Mouse (Mus musculus) midbrain, embryonic 14.5 days (tissue): ENCODE data around the gene Coq10b. TPM values are rescaled to one million over a fixed set of nuclear protein-coding genes. Genes with fewer than 3 reads are reported as not detected.

Experiments
- ATAC-seq: fragments of 200-750 bp; cut with Nextera tagmentation; 2 replicates; pipeline ENCODE4 v1.8.0; 2017; ENCODE audit warnings: moderate number of reproducible peaks, moderate library complexity; ENCODE audit not compliant: low FRiP score, low TSS enrichment
- DNase-seq: peaks from one replicate; pipeline ENCODE4 v3.0.0-alpha.2; 2015
- H3K27ac ChIP-seq: fragments of 300-500 bp; sonication (generic); replicated peaks from 2 replicates; pipeline ENCODE4 v1.5.1; 2014; ENCODE audit warnings: mild to moderate bottlenecking, low read depth, low read length, moderate library complexity
- H3K27me3 ChIP-seq: fragments of 300-500 bp; sonication (generic); 2 replicates; pipeline ENCODE4 v1.6.1; 2014; ENCODE audit warnings: low read length, control low read depth, mixed read lengths; ENCODE audit not compliant: control insufficient read depth, insufficient read depth
- H3K36me3 ChIP-seq: fragments of 300-500 bp; sonication (generic); 2 replicates; pipeline ENCODE4 v1.6.1; 2014; ENCODE audit warnings: low read length, control low read depth; ENCODE audit not compliant: control insufficient read depth, insufficient read depth
- H3K4me1 ChIP-seq: fragments of 300-500 bp; sonication (generic); 2 replicates; pipeline ENCODE4 v1.6.1; 2014; ENCODE audit warnings: mild to moderate bottlenecking, antibody characterized with exemption, low read length, control low read depth; ENCODE audit not compliant: control insufficient read depth, insufficient read depth
- H3K4me2 ChIP-seq: fragments of 300-500 bp; sonication (generic); 2 replicates; pipeline ENCODE4 v1.6.1; 2014; ENCODE audit warnings: mild to moderate bottlenecking, low read length, moderate library complexity
- H3K4me3 ChIP-seq: fragments of 300-500 bp; sonication (generic); replicated peaks from 2 replicates; pipeline ENCODE4 v1.5.1; 2014; ENCODE audit warnings: low read depth, low read length
- H3K9ac ChIP-seq: fragments of 300-500 bp; sonication (generic); replicated peaks from 2 replicates; pipeline ENCODE4 v1.6.1; 2014; ENCODE audit warnings: mild to moderate bottlenecking, low read length, moderate library complexity
- H3K9me3 ChIP-seq: fragments of 300-500 bp; sonication (generic); 2 replicates; pipeline ENCODE4 v1.6.1; 2016; ENCODE audit warnings: low read length, control low read depth, mixed read lengths; ENCODE audit not compliant: control insufficient read depth
- WGBS: fragments of 180-500 bp; shearing (Covaris S2); extraction: QIAGEN DNeasy Blood & Tissue Kit; methylation state at CpG from one replicate; pipeline ENCODE4 v1.1.7; 2014; 5-methylcytosine and 5-hydroxymethylcytosine counted together
- polyA plus RNA-seq: library from polyadenylated mRNA; unstranded; fragments of >200 nt; fragmentation: Nextera tagmentation; extraction: Ambion mirVana; gene quantifications from 2 replicates; pipeline ENCODE4 v1.2.1, GENCODE M21; 2014

Gene Coq10b
- polyA plus RNA-seq, 1 experiment from 2014 or later, result 38.7 TPM

DNA sequence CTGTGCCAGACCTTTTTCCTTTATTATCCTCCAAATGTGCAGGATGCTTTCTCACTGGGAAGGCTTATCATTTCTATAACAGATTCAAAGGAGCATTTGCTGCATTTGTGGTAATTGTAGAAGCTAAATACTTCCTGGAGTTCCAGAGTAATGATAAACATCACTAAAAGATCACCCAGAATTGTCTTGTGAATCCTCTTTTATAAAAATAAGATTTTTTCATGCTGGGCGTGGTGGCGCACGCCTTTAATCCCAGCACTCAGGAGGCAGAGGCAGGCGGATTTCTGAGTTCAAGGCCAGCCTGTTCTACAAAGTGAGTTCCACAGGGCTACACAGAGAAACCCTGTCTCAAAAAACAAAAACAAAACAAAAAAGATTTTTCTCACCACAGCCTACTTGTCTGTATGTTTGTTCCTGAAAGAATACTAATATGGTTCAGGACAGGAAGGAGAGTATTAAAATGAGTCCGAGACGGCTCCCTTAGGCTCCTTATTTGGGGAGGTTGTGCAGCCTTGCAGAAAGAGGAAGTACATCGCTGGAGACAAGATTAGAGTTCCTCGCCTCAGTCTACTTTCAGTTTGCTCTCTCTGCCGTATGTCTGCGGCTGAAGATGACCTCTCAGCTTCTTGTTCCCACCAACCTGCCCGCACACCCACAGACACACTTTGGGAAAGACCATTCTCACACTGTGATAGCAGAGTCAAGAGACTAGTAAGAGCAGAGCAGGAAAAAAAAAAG is 23.9 kb upstream of the Coq10b start:
- Histone ChIP-seq H3K4me2 (no peak overlapping the region), H3K9ac (no peak overlapping the region), H3K9me3 (no peaks in the 10 kb centered on the region), H3K4me1 (peaks cover 12% of the 10 kb centered on the region), H3K36me3 (no peaks in the 10 kb centered on the region), H3K27ac (no peak overlapping the region), H3K27me3 (no peaks in the 10 kb centered on the region), H3K4me3 (no peak overlapping the region)
- DNase-seq, result no peak
- 90% methylated on average over 11 of the region's 11 CpGs for WGBS
- no peak for ATAC-seq

DNA sequence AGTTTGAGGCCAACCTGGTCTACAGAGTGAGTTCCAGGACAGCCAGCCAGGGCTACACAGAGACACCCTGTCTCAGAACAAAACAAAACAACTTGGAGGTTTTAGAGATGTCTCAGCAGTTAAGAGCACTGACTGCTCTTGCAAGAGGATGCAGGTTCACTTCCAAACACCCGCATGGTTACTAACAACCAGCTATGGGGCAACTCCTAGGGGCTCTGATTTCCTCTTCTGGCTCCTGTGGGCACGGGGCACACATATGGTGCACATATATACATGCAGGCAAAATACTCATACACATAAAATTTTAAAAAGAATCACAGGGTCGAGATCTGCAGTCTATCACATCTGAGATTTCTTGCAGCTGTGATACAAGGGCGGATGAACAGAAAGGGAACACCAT is 23.1 kb upstream of the Coq10b start:
- no peaks in the 10 kb centered on the region for H3K9me3 ChIP-seq
- no peaks in the 10 kb centered on the region for H3K27me3 ChIP-seq
- DNase-seq (no peak), ATAC-seq (no peak)
- H3K4me2 ChIP-seq, result no peak overlapping the region
- peaks cover 12% of the 10 kb centered on the region for H3K4me1 ChIP-seq
- H3K36me3 ChIP-seq, result no peaks in the 10 kb centered on the region
- no peak overlapping the region for H3K4me3 ChIP-seq
- WGBS, result 78% methylated on average over 4 of the region's 4 CpGs
- H3K9ac ChIP-seq, result no peak overlapping the region
- H3K27ac ChIP-seq, result no peak overlapping the region

DNA sequence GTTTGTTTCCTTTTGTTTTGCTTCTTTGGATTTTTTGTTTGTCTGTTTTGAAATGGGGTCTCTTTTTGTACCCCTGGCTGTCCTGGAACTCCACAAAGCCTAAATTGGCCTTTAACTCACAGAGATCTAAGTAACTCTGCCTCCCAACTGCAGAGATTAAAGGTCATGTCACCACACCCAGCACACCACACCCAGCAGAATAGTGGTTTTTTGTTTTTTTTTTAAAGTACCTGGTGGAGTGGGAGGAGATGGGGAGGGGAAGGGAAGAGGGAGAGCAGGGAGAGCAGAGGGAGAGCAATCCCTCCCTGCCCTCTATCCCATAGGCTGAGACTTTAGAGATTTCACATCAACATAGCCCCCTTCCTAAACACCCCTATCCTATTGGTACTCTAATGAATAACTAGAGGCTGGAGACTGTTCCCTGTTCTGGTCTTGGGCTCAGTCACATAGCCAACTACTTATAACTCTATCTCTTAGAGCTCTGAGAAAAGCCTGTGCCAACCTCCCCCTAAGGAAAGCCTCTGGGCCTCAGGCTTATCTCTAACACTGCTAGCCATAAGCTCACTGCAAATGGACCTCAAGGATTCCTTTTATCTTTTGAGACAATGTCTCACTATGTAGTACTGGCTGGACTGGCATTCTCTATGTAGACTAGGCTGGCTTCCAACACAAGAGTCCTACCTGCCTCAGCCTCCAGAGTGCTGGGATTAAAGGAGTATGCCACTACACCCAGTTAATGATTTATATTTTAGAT is 21.4 kb upstream of the Coq10b start:
- Histone ChIP-seq H3K27me3 (no peaks in the 10 kb centered on the region), H3K9me3 (no peaks in the 10 kb centered on the region), H3K4me2 (no peak overlapping the region), H3K27ac (no peak overlapping the region), H3K9ac (no peak overlapping the region), H3K36me3 (no peaks in the 10 kb centered on the region), H3K4me3 (no peak overlapping the region), H3K4me1 (no peaks in the 10 kb centered on the region)
- ATAC-seq (no peak), DNase-seq (no peak)

DNA sequence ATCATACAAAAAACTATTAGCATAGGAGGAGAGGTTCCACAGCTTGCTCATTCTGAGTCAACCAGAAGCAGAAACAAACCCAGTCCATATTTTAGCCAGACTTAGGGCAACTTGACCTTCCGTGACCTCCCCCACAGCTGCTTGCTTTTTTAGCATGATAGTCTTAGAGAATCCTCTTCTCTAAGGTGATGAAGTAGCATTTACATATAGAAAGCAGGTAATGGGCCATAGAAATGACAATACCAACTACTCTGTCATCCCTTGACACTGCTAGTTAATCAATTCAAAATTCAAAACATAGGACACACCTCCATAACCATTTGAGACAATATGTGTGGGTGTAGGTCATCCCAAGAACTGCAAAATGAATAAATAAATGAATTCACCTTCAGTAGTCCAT is 12.6 kb upstream of the Coq10b start:
- no peaks in the 10 kb centered on the region for H3K4me1 ChIP-seq
- no peak overlapping the region for H3K9ac ChIP-seq
- DNase-seq (no peak), ATAC-seq (no peak)
- no peaks in the 10 kb centered on the region for H3K27me3 ChIP-seq
- H3K36me3 ChIP-seq, result no peaks in the 10 kb centered on the region
- H3K27ac ChIP-seq, result no peak overlapping the region
- H3K4me2 ChIP-seq, result no peak overlapping the region
- no peaks in the 10 kb centered on the region for H3K9me3 ChIP-seq
- WGBS, result 91% methylated on average over 1 of the region's 1 CpGs
- H3K4me3 ChIP-seq, result no peak overlapping the region

DNA sequence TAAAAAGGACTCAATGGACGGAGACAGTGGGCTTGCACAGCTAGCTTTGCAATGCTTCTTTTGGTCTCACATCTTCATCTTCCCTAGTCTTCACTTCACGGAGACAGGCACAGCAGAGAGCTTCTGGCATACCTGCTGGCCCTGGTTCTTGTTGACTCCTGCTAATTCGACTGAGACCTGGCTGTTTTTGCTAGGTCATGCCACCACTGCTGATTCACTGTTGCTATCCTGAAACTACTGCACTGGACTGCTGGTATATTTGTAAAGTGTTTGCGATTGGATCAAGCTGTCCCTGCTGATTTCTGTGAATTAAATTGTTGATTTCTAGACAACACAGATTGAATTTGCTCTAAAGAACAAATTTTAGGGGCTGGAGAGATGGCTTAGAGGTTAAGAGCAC is 10.9 kb upstream of the Coq10b start:
- ATAC-seq, result no peak
- H3K9ac ChIP-seq, result no peak overlapping the region
- no peaks in the 10 kb centered on the region for H3K27me3 ChIP-seq
- no peaks in the 10 kb centered on the region for H3K36me3 ChIP-seq
- no peak overlapping the region for H3K27ac ChIP-seq
- WGBS, result 87% methylated on average over 4 of the region's 4 CpGs
- no peaks in the 10 kb centered on the region for H3K9me3 ChIP-seq
- no peak overlapping the region for H3K4me3 ChIP-seq
- no peaks in the 10 kb centered on the region for H3K4me1 ChIP-seq
- H3K4me2 ChIP-seq, result no peak overlapping the region
- DNase-seq, result no peak

DNA sequence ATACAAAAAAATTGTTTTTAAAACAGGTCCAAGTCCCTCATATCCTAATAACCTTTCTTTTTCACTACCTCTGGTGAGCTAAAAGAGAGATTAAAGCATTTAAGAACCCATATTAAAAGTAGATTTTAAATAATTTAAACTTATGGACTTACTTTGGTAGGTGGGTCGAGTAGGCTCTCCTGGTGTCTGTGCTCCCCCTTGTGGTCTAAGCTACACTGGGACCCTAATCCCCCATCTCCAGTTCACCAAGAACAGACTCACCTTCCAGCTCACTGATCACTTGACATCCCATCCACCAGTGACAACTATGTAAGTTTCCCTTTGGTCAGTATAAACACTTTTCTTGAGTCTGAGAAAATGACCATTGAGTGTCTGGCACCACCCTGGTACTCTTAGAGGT is 10.3 kb upstream of the Coq10b start:
- H3K9me3 ChIP-seq, result no peaks in the 10 kb centered on the region
- H3K27me3 ChIP-seq, result no peaks in the 10 kb centered on the region
- H3K4me1 ChIP-seq, result no peaks in the 10 kb centered on the region
- no peak overlapping the region for H3K27ac ChIP-seq
- H3K9ac ChIP-seq, result no peak overlapping the region
- 70% methylated on average over 1 of the region's 1 CpGs for WGBS
- H3K4me3 ChIP-seq, result no peak overlapping the region
- ATAC-seq (no peak), DNase-seq (no peak)
- H3K4me2 ChIP-seq, result no peak overlapping the region
- no peaks in the 10 kb centered on the region for H3K36me3 ChIP-seq

DNA sequence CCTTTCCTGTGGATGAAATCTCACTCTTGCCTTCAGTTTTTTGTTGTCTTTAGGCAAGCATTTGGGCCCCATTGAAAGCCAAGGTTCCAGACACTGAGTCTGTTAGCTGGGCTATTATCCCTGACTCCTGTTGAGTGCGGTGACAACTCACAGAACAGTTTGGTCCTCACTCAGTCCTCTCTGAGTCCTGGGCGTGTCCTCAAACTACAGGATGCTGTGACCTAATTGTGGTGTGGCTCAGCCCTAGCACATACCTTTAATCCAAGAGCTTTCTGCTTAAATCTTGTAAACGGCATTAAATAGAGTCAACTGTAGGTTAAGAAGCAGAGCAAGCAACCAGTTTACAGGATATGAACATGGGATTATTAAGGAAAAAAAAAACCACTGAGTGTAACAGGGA is 9.4 kb upstream of the Coq10b start:
- Histone ChIP-seq H3K9me3 (no peaks in the 10 kb centered on the region), H3K27ac (no peak overlapping the region), H3K27me3 (no peaks in the 10 kb centered on the region), H3K36me3 (no peaks in the 10 kb centered on the region), H3K4me2 (no peak overlapping the region), H3K4me3 (no peak overlapping the region), H3K4me1 (no peaks in the 10 kb centered on the region), H3K9ac (no peak overlapping the region)
- ATAC-seq, result no peak
- no peak for DNase-seq
- 84% methylated on average over 3 of the region's 3 CpGs for WGBS

DNA sequence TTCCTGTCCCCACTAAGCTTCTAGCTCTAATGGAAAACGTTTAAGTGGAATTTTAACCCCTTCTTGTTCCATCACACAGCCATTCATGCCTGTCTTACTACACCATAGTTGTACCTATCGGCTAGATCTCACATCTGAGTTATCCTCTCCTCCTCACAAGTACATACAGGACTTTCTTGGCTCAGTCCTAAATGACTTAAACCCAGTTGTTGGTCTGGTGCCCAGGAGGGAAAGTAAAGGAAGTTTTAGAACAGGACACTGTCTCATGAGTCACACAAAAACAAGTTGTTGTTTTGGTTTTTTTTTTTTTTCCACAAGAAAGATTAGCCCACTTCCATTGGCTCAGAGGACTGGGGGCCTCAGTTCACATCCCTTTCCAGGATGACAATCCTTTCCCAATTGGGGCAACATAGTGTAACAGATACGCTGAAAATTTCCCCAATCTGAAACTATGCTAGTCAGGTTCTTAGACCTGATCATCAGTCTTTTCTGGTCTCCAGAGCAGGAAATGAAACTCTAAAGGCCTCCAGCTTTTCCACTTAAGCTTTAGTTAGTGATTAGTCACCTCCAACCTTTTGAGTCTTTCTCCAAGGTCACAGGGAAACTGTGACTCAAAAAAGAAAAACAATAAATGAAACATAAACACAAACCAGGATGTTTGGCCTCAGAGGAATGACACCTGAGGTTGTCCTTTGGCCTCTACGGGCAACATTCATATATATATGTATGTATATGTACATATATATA is 3.6 kb upstream of the Coq10b start:
- no peak for DNase-seq
- ATAC-seq, result no peak
- Histone ChIP-seq H3K36me3 (no peaks in the 10 kb centered on the region), H3K4me1 (peaks cover 6% of the 10 kb centered on the region), H3K9me3 (no peaks in the 10 kb centered on the region), H3K27me3 (no peaks in the 10 kb centered on the region), H3K9ac (no peak overlapping the region), H3K4me2 (no peak overlapping the region), H3K27ac (no peak overlapping the region), H3K4me3 (no peak overlapping the region)
- 70% methylated on average over 4 of the region's 4 CpGs for WGBS
